ENCODE assay signal across 13 mouse cellular contexts in genomic region chr4:138320711-138321110, GRCm38 (mm10).
"Had no signal": no experiment of that assay in that cellular context is flagged by ENCODE, and none has a peak within 500 bp of the region (broad histone marks: within the 10 kb centered on the region; RNA-seq: fewer than 3 reads in every experiment).

No protein-coding gene starts in this region.

- H3K4me2 ChIP-seq: kidney, embryonic 15.5 days; limb, embryonic 13.5 days; midbrain, embryonic 11.5 days; midbrain, embryonic 15.5 days; neural tube, embryonic 12.5 days had no signal

- H3K9me3 ChIP-seq: kidney, embryonic 15.5 days; limb, embryonic 13.5 days; midbrain, embryonic 15.5 days had no signal

- H3K4me3 ChIP-seq: kidney, embryonic 15.5 days; limb, embryonic 13.5 days; midbrain, embryonic 15.5 days; neural tube, embryonic 12.5 days had no signal

- H3K9ac ChIP-seq: kidney, embryonic 15.5 days; limb, embryonic 13.5 days; liver, embryonic 14.5 days; midbrain, embryonic 15.5 days; neural tube, embryonic 12.5 days had no signal

- ATAC-seq: midbrain, embryonic 15.5 days had no signal

- DNase-seq: kidney, adult 2 months; kidney, postnatal 14 days; left cerebral cortex, postnatal 4 days; lung, adult 2 months; lung, postnatal 4 days; thymus, adult 18-20 months; thymus, postnatal 25 days had no signal

- H3K27me3 ChIP-seq: kidney, embryonic 15.5 days; limb, embryonic 13.5 days; midbrain, embryonic 15.5 days; neural tube, embryonic 12.5 days had no signal

- H3K27ac ChIP-seq: kidney, embryonic 15.5 days; limb, embryonic 13.5 days; liver, embryonic 14.5 days; midbrain, embryonic 15.5 days; neural tube, embryonic 12.5 days had no signal
